Mouse (Mus musculus) small intestine, adult 2 months (tissue): Measurements from ENCODE around the gene Ppp2r5e.

Source experiments
- CTCF ChIP-seq: fragments of 200-500 bp; IDR thresholded peaks from 2 replicates; pipeline ENCODE4 v1.5.1; 2012; ENCODE audit warnings: low read depth, mild to moderate bottlenecking, control low read depth, inconsistent platforms, low read length, moderate library complexity, mixed read lengths; ENCODE audit not compliant: insufficient replicate concordance, insufficient read length; ENCODE audit errors: extremely low read depth
- POLR2A ChIP-seq: fragments of 200-500 bp; IDR thresholded peaks from 2 replicates; pipeline ENCODE4 v1.6.1; 2012; ENCODE audit warnings: low read depth, mild to moderate bottlenecking, control low read depth, inconsistent platforms, low read length, moderate library complexity

DNA sequence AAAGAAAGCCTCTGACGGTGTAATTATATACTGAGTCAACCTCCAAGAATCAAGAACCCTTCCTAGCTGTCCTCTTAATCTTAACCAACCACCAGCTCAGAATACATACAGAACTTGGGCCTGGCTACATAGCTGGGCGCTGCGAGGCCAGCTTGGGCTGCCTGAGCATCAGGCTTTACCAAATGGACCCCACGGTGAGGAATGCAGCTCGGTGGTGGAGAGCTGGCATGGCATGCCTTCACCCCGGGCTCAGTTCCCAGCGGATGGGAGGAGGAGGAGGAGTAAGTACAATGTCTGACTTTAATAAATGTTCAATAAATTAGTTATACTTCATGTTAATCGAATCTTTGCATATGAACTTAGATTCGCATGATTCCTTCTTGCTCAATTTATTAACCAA, 47.0 kb downstream of the Ppp2r5e start:
- TF ChIP-seq POLR2A (no peak), CTCF (no peak)
